Mouse (Mus musculus) G1E (cell line): Measurements from ENCODE around the gene Ambra1. TPM values are rescaled to one million over a fixed set of nuclear protein-coding genes. Genes with fewer than 3 reads are reported as not detected.

Experiments used
- ATAC-seq: 2 replicates; pipeline ENCODE4 v1.8.0; 2016; ENCODE audit warnings: mild to moderate bottlenecking; ENCODE audit not compliant: insufficient number of reproducible peaks, poor library complexity, low FRiP score, severe bottlenecking; ENCODE audit errors: extremely low read depth
- DNase-seq: peaks from one replicate; pipeline ENCODE4 v3.0.0; 2012; ENCODE audit warnings: low spot score
- H3K27me3 ChIP-seq: 2 replicates; pipeline ENCODE4 v1.6.1; 2012; ENCODE audit warnings: mild to moderate bottlenecking, low read length, inconsistent platforms; ENCODE audit not compliant: insufficient read depth
- H3K36me3 ChIP-seq: replicated peaks from 2 replicates; pipeline ENCODE3; 2012; ENCODE audit warnings: mild to moderate bottlenecking, inconsistent platforms
- H3K4me1 ChIP-seq: 2 replicates; pipeline ENCODE4 v1.6.1; 2012; ENCODE audit warnings: low read depth, low read length, inconsistent platforms, mixed read lengths; ENCODE audit not compliant: insufficient read depth
- H3K4me3 ChIP-seq: 2 replicates; pipeline ENCODE4 v1.5.1; 2012; ENCODE audit warnings: low read depth, mild to moderate bottlenecking, inconsistent platforms, low read length, moderate library complexity, mixed read lengths
- H3K9me3 ChIP-seq: replicated peaks from 2 replicates; pipeline ENCODE4 v1.6.1; 2012; ENCODE audit warnings: inconsistent platforms
- CTCF ChIP-seq: IDR thresholded peaks from 2 replicates; pipeline ENCODE4 v1.5.1; 2012; ENCODE audit warnings: low read depth, low read length, inconsistent platforms, mixed read lengths
- GATA1 ChIP-seq: IDR thresholded peaks from 2 replicates; pipeline ENCODE4 v1.6.1; 2012; ENCODE audit warnings: borderline replicate concordance, low read length, inconsistent platforms, mixed read lengths
- GATA2 ChIP-seq: IDR thresholded peaks from 2 replicates; pipeline ENCODE4 v1.6.1; 2012; ENCODE audit warnings: low read depth, low read length, inconsistent platforms, borderline replicate concordance
- POLR2AphosphoS5 ChIP-seq: IDR thresholded peaks from 2 replicates; pipeline ENCODE4 v1.6.1; 2012; ENCODE audit warnings: low read depth, low read length, inconsistent platforms; ENCODE audit not compliant: insufficient replicate concordance
- TAL1 ChIP-seq: conservative IDR thresholded peaks from 2 replicates; pipeline ENCODE4 v1.6.1; 2012; ENCODE audit warnings: low read depth, low read length, inconsistent platforms, mixed read lengths
- polyA plus RNA-seq: library from polyadenylated mRNA; stranded (reverse); fragments of >175 nt; gene quantifications from 2 replicates; pipeline ENCODE4 v1.2.3, GENCODE M21; 2012
- total RNA-seq, 2 experiments: library from RNA; stranded (forward) in 1 of 2; stranded (reverse) in 1 of 2; fragments of 200-1000 nt in 1 of 2; fragments of >200 nt in 1 of 2; fragmentation: Nextera tagmentation in 1 of 2; gene quantifications; 2 replicates each; pipeline ENCODE4 v1.2.3; 2014 to 2017

Gene Ambra1
- total and polyA plus RNA-seq, 3 experiments, result 14.3 to 64.0 (median 30.5) TPM

DNA sequence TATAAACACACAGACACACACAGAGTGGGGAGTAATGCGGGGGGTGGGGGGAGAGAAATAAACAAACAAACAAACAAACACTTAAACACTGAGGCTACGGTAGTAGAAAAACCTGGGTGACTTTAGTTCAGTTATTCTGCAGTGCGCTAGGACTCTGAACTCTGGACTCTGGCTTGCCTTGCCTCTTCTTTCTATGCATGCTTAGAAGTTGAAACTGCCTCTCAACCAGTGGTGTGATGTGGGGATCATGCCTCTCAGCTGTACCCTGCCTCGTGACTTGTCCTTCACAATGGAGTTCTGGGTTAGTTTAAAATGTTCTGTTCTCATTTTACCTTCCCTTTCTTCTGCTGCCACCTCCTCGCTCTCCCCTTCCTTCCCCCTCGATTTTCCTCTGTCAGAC is 81.5 kb downstream of the Ambra1 start:
- Histone ChIP-seq H3K27me3 (no peaks in the 10 kb centered on the region), H3K9me3 (no peaks in the 10 kb centered on the region), H3K4me3 (no peak overlapping the region), H3K4me1 (no peaks in the 10 kb centered on the region; the same call in 1 of the 2 replicates), H3K36me3 (peaks cover 52% of the 10 kb centered on the region)
- TF ChIP-seq GATA1 (no peak), CTCF (no peak), GATA2 (no peak), POLR2AphosphoS5 (no peak), TAL1 (no peak)
- ATAC-seq, result no peak
- DNase-seq, result no peak

DNA sequence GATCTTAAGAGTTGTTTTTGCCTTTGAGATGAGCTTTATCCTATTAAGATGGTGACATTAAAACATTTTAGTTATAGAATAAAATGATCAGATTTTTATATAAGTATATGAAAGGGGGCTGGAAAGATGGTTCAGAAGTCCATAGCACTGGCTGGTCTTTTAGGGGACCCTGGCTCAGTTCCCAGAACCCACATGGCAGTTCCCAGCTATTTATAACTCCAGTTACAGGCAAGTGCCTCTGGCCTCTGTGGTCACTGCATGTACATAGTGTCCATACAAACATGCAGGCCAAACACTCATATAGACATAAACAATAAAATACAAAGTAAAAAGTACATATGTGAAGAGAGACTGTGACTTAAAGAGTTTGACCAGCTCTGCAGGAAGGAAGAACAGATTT is 86.8 kb downstream of the Ambra1 start:
- Histone ChIP-seq H3K9me3 (no peaks in the 10 kb centered on the region), H3K27me3 (no peaks in the 10 kb centered on the region), H3K36me3 (peaks cover 28% of the 10 kb centered on the region), H3K4me3 (no peak overlapping the region), H3K4me1 (no peaks in the 10 kb centered on the region; the same call in 1 of the 2 replicates)
- DNase-seq (no peak), ATAC-seq (no peak)
- TF ChIP-seq POLR2AphosphoS5, result no peak

DNA sequence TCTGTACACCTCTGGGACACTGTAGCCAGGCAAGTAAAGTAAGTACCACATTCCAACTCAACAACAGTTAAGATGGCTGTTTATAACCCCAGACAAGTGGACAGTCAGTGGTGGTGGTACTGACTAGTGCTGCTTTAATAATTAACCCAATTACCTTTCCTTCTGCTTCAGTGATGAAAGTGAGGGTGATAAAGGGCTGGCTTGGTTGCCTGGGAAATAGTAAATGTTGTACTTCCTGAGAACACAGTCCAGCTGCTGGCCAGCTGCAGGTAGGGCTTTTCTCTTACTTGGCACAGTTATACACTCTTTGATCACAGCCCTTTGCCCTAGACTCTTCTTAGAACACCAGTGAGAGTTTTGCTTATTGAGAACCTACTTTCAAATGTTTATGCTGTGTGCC is 102.3 kb downstream of the Ambra1 start:
- TF ChIP-seq TAL1, result no peak
- no peak for TF ChIP-seq CTCF
- TF ChIP-seq GATA2, result no peak
- no peak for TF ChIP-seq POLR2AphosphoS5
- no peak for TF ChIP-seq GATA1
- Histone ChIP-seq H3K4me1 (peaks cover 7% of the 10 kb centered on the region), H3K27me3 (no peaks in the 10 kb centered on the region), H3K36me3 (peaks cover 32% of the 10 kb centered on the region), H3K4me3 (no peak overlapping the region), H3K9me3 (no peaks in the 10 kb centered on the region)
- no peak for ATAC-seq
- DNase-seq, result no peak

DNA sequence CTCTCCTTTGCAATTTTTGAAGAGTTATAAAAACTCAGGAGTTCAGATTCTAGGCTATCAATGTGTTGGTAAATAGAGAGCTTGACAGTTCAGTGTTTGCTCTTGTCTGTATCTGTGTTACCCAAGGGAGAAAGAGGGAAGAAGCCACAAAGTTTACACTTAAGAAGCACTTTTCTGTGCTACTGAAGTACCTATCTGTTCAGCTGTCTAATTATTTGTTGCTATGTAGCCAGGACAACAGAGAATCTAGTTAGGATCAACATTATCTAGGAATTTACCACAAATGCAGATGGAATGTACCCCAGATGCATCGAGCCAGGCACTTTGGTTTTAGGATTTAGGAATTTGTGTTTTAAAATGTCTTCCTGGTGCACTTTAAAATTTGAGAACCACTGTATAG is 104.3 kb downstream of the Ambra1 start:
- Histone ChIP-seq H3K36me3 (peaks cover 36% of the 10 kb centered on the region), H3K4me3 (no peak overlapping the region), H3K4me1 (peaks cover 7% of the 10 kb centered on the region), H3K27me3 (no peaks in the 10 kb centered on the region), H3K9me3 (no peaks in the 10 kb centered on the region)
- TF ChIP-seq GATA2 (no peak), GATA1 (no peak), TAL1 (no peak), CTCF (no peak), POLR2AphosphoS5 (no peak)
- no peak for DNase-seq
- no peak for ATAC-seq

DNA sequence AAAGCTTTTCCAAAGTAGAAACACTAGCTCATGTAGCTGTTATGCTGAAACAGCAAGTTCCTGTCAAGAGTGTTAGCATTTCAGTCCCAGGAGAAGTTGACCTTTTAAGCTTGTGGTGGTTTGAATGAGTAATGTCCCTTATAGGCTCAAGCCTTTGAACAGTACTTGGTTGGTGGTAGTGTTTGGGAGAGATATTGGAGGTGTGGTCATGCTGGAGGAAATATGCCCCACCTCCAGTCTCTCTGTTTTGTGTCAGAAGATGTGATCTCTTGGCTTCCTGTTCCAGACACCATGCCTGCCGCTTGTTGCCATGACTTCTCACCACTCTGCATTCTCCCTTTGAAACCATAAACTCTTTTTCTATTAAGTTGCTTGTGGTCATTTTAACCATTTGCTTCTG is 105.1 kb downstream of the Ambra1 start:
- Histone ChIP-seq H3K4me1 (peaks cover 7% of the 10 kb centered on the region), H3K4me3 (no peak overlapping the region), H3K9me3 (no peaks in the 10 kb centered on the region), H3K36me3 (peaks cover 36% of the 10 kb centered on the region), H3K27me3 (no peaks in the 10 kb centered on the region)
- no peak for TF ChIP-seq POLR2AphosphoS5
- TF ChIP-seq GATA1, result no peak
- no peak for TF ChIP-seq TAL1
- no peak for TF ChIP-seq CTCF
- no peak for TF ChIP-seq GATA2
- DNase-seq, result no peak
- ATAC-seq, result peak; percentile 57; the same call in 1 of the 2 replicates

DNA sequence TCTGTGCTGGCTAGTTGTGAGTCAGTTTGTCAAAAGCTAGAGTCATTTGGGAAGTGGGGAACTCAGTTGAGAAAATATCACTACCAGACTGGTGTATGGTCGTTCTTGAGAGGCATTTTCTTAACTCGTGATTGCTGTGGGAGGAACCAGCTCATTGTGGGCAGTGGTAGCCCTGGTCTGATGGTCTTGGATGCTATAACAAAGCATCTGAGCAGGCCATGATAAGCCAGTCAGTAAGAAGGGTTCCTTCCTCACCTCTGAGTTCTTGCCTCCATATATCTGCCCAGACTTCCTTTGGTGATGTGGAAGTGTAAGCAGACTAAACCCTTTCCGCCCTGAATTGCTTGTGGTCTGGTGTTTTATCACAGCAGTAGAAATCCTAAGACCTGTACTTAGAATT is 105.7 kb downstream of the Ambra1 start:
- no peak for ATAC-seq
- H3K4me3 ChIP-seq, result no peak overlapping the region
- TF ChIP-seq GATA2 (no peak), CTCF (no peak), GATA1 (no peak), TAL1 (no peak), POLR2AphosphoS5 (no peak)
- H3K36me3 ChIP-seq, result peaks cover 38% of the 10 kb centered on the region
- no peaks in the 10 kb centered on the region for H3K9me3 ChIP-seq
- DNase-seq, result no peak
- no peaks in the 10 kb centered on the region for H3K27me3 ChIP-seq
- peaks cover 7% of the 10 kb centered on the region for H3K4me1 ChIP-seq

DNA sequence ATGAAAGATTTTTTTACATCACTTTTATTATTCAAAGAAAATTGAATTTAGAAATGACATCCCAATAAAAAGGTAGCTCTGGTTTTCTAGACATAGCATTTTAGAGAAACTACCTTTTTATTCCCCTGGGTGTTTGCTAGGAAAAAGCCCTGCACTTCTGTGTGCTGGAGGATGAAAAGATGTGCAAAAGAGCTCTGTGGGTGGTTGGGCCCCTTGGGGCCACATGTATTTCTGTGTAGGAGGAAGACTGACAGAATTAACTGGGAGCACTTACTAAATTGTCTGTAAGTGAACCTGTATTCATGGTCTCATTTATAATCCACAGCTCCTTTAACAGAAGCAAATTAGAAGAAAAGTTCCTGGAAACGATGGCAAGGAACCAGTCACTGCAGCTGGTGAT is 114.2 kb downstream of the Ambra1 start:
- DNase-seq (no peak), ATAC-seq (no peak)
- Histone ChIP-seq H3K27me3 (no peaks in the 10 kb centered on the region), H3K9me3 (no peaks in the 10 kb centered on the region), H3K36me3 (peaks cover 24% of the 10 kb centered on the region), H3K4me1 (peaks cover 5% of the 10 kb centered on the region; the same call in 1 of the 2 replicates), H3K4me3 (no peak overlapping the region)
- TF ChIP-seq POLR2AphosphoS5 (no peak), TAL1 (no peak), GATA1 (no peak), GATA2 (no peak), CTCF (no peak)
